Mouse (Mus musculus) right cerebral cortex, postnatal 36 days (tissue): ENCODE data around the gene Htr1d.

ENCODE experiments used
- DNase-seq, 2 experiments: peaks; one replicate each; pipeline ENCODE4 v3.0.0; 2022; ENCODE audit warnings: low spot score in 2 of 2, mixed read lengths in 1 of 2

Gene Htr1d

DNA sequence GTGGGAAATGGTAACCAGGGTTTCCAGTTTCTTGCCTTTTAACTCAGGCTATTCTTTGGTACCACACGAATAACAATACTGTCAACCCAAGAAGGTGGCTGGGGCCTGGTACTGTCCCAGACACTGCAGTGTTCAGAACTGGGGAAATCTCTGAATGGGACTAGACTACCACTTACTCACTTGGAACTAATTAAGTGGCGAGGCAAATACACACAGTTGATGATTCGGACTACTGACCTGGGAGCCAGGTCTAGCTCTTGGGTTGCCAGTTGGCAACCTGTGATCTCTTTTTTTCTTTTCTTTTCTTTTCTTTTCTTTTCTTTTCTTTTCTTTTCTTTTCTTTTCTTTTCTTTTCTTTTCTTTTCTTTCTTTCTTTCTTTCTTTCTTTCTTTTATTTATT, 29.0 kb downstream of the Htr1d start:
- no peak for DNase-seq

DNA sequence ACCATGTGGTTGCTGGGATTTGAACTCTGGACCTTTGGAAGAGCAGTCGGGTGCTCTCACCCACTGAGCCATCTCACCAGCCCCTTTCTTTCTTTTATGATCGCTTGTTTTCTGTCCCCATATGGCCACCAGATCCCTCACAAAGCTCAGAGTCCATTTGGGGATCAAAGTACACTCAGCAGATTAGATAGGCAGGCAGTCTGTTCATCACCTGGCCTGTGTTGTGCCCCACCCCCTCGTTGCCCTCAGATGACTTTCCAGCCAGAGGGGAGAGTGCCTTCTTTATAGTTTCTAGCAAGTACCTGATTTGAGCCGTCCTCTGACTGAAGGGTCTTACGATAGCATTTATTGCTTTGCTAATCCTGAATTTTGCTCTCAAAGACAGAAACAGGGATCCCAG, 29.5 kb downstream of the Htr1d start:
- no peak for DNase-seq

DNA sequence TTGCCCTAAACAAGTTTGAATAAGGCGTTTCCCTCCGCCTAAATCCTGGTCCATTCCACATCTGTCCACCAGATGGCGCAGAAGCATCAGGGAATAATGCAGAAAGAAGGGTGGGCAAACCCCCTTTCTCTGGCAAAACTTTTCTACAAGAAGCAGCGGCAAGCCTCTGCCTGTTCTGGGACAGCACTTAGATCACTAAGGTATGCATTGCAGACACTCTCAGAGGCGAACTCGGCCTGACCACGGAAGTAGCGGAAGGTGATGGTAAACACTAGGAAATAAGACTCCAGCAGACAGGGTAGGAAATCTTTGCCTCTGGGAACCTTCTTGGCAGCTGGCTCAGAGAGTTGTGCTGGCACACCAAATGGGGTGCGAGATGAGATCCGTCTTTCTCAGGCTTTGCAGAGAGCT, 31.5 kb downstream of the Htr1d start:
- DNase-seq: peak; percentile 39 to 63

DNA sequence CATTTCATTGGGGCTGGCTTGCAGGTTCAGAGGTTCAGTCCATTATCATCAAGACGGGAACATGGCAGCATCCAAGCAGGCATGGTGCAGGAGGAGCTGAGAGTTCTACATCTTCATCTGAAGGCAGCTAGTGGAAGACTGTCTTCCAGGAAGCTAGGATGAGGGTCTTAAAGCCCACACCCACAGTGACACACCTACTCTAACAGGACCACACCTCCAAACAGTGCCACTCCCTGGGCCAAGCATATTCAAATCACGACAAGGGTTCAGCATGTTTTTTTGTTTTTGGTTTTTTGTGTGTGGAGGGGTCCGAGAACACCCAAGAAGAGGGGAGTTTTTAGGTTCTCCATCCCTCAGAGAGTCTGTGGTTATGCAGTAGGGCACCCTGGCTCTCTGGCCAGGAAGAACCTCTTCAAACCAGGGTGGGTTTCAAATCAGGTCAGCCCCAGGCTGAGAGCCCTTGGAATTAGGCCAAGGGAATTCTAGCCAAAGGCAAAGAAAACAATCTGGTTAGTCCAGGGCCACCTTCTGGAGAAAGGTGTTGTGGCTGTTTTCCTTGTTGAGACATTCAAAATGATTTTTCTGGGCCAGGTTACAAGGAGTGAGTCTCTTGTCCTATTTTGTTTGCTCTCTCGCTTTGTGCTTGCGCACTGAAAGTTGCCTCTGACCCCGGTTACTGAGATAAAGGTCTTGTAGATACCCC, 33.3 kb downstream of the Htr1d start:
- DNase-seq: no peak

DNA sequence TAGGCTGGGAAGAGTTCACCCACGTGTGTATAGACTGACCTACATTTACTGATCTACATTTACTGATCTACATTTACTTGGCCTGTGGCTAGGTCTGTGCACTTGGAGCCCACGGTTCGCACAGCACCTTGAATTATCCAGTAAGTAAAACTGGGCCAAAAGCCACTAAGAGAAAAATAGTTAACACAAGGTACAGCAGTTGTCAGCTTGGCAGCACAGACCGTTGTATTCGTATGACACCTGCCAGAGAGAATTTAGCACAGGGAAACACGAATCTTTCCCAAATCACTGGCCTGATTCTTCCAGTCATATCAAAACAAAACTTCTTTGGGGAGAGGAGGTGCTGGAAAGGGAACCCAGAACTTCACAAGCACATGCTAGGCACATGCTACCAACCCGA, 35.0 kb downstream of the Htr1d start:
- no peak for DNase-seq

DNA sequence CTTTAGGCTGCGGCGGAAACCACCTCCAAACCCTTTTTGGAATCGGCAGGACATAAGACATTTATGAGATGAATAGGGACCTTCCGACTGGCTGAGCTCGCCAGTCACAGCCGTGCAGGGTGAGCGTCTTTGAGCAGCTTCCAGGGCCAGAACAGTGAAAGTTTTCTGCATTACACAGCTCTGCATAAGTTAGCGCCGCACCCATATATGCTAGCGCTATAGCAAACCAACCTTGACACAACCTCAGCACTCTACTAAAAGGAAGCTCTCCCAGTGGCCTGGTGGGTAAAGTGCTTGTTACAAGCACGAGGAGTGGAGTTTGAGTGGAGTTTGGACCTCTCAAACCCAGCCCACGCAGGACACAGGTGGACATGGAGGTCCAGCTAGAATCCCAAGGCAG, 35.9 kb downstream of the Htr1d start:
- no peak for DNase-seq

DNA sequence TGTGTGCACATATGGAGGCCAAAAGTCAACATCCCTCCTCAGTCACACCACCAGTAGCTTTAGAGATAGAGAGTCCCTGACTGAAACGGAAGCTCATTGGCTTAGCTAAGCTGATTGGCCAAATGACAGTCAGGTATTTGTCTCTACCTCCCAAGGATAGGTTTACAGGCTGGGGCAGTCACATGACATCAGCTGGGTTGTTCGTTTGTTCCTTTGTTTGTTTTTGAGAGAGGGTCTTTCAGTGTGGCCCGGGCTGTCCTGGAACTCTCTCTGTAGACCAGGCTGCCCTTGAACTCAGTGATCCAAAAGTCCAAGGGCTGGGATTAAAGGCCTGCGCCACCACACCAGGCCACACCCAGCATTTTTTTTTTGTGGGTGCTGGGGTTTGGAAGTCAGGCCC, 37.9 kb downstream of the Htr1d start:
- no peak for DNase-seq

DNA sequence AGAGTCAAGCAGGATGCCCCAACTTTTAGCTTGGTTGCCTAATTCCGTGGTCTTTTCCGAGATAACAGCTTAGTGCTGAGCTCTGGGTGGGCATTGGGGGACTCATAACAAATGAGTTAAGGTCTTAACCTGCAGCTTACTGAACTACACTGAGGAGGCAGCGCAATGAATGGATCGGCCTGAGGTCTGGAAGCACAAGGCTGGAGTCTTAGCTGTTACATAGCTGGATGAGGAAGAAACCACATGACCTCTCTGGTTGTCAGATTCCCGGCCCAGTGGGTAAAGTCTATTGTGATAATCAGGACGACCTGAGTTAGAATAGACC, 38.4 kb downstream of the Htr1d start:
- DNase-seq: no peak

DNA sequence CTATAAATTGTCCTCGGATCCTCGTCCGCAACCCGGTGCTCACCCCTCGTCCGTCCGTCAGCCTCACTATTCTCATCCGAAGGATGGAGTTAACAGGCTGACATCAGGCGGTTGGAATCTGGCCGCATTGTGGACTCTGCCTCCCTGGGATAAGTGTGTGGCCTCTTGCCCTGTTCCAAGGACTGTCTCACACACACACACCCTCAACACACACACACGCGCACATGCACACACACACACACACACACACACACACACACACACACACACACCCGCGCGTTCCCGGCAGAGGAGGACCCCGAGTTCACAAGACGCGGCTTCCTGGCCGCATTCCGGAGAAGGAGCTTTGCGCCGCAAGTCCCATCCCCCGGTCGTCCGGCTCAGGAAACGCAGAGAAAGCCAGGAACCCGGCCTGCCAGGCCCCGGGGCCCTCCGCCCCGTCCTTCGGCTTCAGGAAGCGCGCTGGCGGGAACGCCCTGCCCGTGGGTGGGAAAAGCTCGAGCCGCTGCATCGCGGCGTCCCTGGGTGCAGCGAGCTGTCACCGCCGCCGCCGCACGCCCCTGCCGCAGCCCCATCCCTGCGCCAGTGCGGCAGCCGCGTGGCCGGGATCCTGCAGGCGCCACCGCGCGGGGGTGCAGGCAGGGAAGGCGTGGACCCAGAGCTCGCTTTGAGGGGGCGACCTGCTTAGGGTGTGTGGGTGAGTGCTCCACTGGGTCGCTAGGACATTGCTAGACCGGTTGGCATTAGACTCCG, 38.9 kb downstream of the Htr1d start, which contains the start of gene 6030445D17Rik:
6030445D17Rik (plus strand) TSS at position 165 of the 753 bp plus-strand sequence.
- DNase-seq: peak; percentile 61 to 64

DNA sequence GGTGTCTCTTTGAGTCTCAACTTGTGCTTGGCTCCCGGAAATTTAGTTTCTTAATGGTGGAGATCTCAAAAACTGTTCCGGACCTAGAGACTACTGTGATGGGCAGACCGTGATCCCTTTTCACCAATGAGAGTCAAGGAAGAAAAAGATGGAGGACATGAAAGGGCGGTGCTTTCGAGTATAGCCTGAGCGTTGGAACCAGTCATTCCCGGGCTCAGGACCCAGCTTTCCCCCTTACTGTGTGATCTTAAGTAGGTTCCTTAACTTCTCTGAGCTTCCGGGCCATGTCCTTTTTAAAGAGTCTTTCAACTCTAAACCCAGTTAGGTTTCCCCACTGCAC, 39.5 kb downstream of the Htr1d start:
- peak in 1 of 2 experiments; percentile 17 for DNase-seq

DNA sequence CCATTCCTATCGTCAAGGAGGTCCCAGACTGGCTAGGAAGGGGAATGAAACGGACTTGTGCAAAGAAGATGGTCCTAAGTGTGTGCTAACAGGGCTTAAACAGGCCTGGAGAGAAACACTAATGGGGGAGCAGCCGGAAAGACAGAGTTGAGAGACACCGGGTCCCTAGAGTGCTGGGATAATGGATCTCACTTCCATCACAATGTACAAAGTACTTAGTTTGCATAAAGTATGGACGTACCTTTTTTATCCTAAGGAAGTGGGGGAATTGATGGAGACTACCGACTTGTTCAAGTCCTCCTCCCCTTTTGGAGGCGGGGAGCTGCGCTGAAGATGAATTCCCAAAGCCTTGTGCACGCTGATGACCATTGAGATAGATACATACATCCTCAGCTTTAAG, 40.1 kb downstream of the Htr1d start:
- no peak for DNase-seq

DNA sequence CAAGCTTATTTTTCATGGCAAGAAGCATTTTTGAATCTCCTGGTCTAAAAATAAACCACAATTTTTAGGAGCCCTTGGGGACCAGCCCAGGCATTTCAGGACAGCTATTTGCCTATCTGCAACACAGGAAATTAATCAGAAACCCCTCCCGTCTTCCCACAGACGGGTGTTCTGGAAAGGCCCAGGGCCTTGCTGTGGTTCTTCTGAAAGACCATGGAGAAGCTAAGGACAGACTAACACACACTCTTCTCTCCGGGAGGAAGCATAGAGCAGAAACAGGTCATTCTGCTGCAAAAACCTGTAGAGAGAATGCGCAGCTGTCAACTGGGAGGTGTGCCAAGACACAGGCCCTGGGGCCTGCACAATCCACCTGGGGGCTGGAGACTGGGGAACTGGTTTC, 42.9 kb downstream of the Htr1d start:
- DNase-seq: no peak

DNA sequence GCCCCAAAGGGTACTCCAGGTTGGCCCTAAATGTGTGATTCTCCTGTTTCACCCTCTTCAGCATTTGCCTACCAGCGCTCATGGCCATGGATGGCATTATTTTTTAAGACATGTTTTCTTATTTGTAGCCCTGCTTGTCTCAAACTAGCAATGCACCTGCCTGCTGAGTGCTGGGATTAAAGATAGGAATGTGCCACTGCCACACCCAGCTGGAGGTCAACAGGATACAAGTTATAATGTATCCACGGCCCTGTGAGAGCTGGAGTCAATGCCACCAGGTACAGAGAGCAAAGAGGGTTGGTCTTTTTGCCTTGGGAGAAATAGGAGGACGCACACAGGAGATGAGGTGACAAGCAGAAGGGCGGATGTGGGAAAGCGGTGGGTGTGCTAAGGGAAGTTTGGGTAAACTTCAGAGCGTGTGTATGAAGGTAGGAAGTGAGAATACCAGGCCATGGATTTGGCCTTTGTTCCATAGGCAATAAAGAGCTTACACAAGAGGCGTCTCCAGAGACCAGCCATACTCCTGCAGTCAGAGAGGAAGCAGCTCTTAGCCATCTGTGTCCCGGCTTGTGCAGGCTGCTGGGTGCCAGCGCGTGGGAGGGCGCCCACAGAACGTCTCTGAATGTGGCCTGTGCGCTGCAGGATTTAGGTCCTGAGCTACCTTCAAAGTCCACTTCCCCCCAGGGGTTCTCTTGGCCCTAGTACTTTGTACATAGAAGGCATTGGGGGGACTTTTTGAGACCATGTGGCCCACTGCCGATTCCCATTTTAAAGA, 45.4 kb downstream of the Htr1d start:
- peak; percentile 73 to 84 for DNase-seq

DNA sequence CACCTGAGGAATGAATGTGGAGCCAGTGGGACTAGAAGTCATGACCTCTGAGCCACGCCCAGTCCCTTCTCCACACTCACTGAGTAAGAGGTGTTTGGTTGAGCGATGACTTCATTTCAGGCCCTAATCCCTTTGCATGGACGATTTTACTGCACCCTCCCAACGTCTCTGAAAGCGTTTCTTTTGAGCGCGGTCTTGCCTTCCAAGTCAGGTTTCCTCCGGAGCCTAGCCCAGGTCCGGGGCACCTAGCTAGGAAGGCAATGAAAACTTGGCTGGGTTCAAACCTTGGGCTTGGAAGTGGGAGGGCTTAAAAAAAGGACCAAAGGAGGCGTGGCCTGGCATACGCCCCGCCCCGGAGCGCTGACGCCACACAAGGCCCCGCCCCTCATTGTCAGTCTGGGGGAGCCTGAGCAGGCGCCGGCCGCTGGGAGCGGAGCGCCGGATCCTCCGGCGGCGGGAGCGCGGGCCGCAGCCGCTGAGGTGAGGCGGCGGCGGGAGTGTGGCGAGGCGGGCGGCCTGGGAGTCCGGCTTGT, 46.1 kb downstream of the Htr1d start, which contains the start of gene Luzp1:
Luzp1 (plus strand) TSS at position 391 of the 533 bp plus-strand sequence.
- peak; percentile 89 for DNase-seq

DNA sequence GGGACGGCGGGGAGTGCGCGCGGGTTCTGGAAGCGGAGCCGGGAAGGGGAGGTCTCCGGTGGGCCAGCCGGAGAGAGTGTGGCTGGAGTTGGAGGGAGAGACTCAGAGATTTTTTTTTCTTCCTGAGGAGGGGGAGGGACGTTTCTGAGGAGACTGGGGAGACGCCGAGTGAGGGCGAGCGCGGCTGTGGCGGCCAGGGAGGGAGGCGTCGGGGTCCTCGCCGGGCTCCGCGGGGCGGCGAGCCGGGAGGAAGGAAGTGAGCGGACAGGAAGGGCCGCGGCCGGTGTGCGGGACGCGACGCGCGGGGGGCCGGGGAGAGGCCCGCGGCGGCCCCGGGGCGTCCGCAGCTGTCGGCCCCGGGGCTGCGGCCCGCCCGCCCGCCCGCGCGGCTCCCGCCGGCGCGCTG, 46.6 kb downstream of the Htr1d start:
- no peak for DNase-seq

DNA sequence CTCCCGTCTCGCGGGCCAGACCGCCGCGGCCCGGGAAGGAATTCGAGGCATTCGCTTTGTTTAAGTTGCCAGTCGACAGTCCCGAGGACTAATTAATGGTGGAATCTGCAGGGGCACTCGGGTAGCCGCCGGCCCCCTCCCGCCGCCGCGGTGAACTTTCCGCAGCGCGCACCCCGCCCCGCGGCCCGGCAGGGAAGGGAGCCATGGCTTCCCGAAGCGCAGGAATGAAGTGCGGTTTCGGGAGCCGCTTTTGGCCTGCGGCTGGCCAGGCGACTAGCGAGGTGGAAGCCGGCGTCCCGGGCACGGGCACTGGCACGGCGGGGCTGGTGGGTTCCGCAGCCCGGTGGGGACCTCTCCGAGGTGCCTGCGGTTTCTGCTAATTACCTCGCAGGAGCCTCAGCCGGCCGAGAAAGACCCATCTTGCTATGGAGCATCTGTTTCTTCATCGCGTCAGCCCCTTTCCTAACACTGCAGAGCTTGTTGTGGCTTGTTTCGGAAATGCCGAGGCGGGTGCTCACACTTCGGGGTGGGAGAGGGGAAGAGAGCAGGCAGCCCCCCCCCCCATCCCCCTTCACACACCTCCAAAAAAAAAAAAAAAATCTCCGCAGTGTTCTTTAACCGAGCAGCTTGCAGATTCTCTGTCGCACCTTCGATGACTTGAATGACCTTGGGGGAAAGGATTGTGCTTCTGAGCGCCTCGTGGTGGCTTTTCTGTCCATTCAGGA, 47.2 kb downstream of the Htr1d start:
- peak in 1 of 2 experiments; percentile 14 for DNase-seq

DNA sequence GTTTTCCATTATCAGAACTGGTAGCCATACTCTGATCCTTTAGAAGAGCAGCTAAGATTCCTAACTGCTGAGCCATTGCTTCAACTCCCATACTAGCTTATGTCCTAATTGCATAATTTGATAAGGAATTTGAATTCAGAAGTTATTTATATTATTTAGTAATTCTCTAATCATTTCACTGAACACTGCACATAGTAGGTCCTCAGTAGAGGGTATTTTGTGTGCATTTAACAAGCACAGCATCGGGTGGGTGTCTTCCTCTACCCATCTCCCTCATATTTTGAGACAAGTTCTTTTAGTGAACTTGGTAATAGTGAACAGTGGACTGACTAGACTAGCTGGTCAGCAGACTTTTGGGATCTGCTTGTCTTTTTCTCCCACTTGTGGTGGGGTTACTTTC, 53.4 kb downstream of the Htr1d start:
- no peak for DNase-seq

DNA sequence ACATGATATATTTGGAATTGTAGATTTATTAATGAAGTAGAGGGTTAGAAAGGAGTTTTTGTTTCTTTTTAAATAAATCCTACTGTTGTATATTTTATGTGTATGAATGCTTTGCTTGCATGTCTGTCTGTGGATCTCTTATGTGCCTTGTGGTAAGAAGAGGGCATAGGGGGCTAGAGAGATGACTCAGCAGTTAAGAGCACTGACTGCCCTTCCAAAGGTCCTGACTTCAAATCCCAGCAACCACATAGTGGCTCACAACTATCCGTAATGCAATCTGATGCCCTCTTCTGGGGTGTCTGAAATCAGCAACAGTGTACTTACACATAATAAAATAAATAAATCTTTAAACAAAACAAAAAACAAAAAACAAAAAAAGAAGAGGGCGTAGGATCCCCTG, 63.2 kb downstream of the Htr1d start:
- no peak for DNase-seq
